Mouse (Mus musculus) kidney, adult 18-20 months (tissue): ENCODE measurements around the gene Zmynd12.
A peak's percentile ranks its signal among the peaks of the same experiment; 100 is the strongest.

Experiments used
- DNase-seq: peaks from one replicate; pipeline ENCODE4 v3.0.0; 2021

Gene Zmynd12

GRCm38 (mm10) chr4:119422294-119422964 lies at the start of gene Zmynd12, which contains the start of gene Ppcs:
Zmynd12 (plus strand) TSS chr4:119422814.
Ppcs (minus strand) TSS chr4:119422420.
- DNase-seq, result peak; percentile 94

GRCm38 (mm10) chr4:119381471-119382190 lies 41.0 kb upstream of the Zmynd12 start:
- DNase-seq, result no peak

- peak; percentile 38 for DNase-seq
These were observed 33.4 kb upstream of the Zmynd12 start for GRCm38 (mm10) chr4:119389184-119389583.

GRCm38 (mm10) chr4:119390369-119390768 lies 32.2 kb upstream of the Zmynd12 start:
- DNase-seq, result peak; percentile 9

- no peak for DNase-seq
These were observed 23.9 kb upstream of the Zmynd12 start for GRCm38 (mm10) chr4:119398751-119399150.

- DNase-seq, result no peak
These were observed 21.7 kb upstream of the Zmynd12 start for GRCm38 (mm10) chr4:119400896-119401295.

GRCm38 (mm10) chr4:119403431-119403830 lies 19.2 kb upstream of the Zmynd12 start:
- no peak for DNase-seq

GRCm38 (mm10) chr4:119411877-119412650 lies 10.6 kb upstream of the Zmynd12 start:
- DNase-seq, result no peak

- no peak for DNase-seq
These were observed 9.8 kb upstream of the Zmynd12 start for GRCm38 (mm10) chr4:119412791-119413190.

- peak; percentile 92 for DNase-seq
These were observed 7.4 kb upstream of the Zmynd12 start, which contains the start of gene Ccdc30 for GRCm38 (mm10) chr4:119415072-119415753. Ccdc30 (minus strand) TSS chr4:119415521.

- DNase-seq, result no peak
These were observed 5.3 kb upstream of the Zmynd12 start for GRCm38 (mm10) chr4:119417270-119417669.

GRCm38 (mm10) chr4:119417894-119418293 lies 4.7 kb upstream of the Zmynd12 start:
- no peak for DNase-seq

- DNase-seq, result peak; percentile 20
These were observed 1.4 kb upstream of the Zmynd12 start for GRCm38 (mm10) chr4:119421191-119421590.

GRCm38 (mm10) chr4:119421921-119422293 lies 707 bp upstream of the Zmynd12 start:
- no peak for DNase-seq

GRCm38 (mm10) chr4:119425077-119425476 lies 2.5 kb downstream of the Zmynd12 start:
- DNase-seq, result no peak

GRCm38 (mm10) chr4:119425601-119426000 lies 3.0 kb downstream of the Zmynd12 start:
- DNase-seq, result no peak

GRCm38 (mm10) chr4:119427680-119428079 lies 5.1 kb downstream of the Zmynd12 start:
- DNase-seq, result no peak

- DNase-seq, result peak; percentile 74
These were observed 8.1 kb downstream of the Zmynd12 start for GRCm38 (mm10) chr4:119430678-119431077.

- DNase-seq, result no peak
These were observed 15.3 kb downstream of the Zmynd12 start for GRCm38 (mm10) chr4:119437936-119438335.

- DNase-seq, result no peak
These were observed 19.2 kb downstream of the Zmynd12 start for GRCm38 (mm10) chr4:119441836-119442235.

- no peak for DNase-seq
These were observed 19.9 kb downstream of the Zmynd12 start for GRCm38 (mm10) chr4:119442539-119442938.

- no peak for DNase-seq
These were observed 24.6 kb downstream of the Zmynd12 start for GRCm38 (mm10) chr4:119447261-119447660.

- DNase-seq, result no peak
These were observed 25.2 kb downstream of the Zmynd12 start for GRCm38 (mm10) chr4:119447786-119448185.
